Comparison of ENCODE assay signal across 13 mouse cellular contexts in the genomic region with DNA sequence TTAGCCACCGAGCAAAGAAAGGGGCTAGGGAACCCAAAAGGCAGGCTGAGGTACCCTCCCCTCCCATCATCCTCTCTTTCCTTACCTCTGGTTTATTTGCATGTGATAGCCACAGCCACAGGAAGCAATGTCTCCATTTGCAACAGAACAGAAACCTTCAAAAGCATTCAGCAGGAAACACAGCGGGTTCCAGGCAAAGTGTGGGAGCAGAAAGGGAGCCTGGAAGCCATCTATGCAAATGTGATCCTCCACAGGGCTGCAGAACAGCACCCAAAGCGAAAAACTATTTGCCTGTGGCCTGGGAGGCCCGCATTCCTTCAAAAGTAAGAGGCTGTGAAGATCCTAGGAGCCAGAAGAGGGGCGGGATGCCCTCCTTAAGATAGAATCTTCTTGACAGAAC.
"Had no signal": no experiment of that assay in that cellular context is flagged by ENCODE, and none has a peak within 500 bp of the region (broad histone marks: within the 10 kb centered on the region; RNA-seq: fewer than 3 reads in every experiment).

No protein-coding gene starts in this region.

- H3K27me3 ChIP-seq: liver, embryonic 13.5 days; midbrain, embryonic 15.5 days; neural tube, embryonic 13.5 days had no signal

- H3K4me2 ChIP-seq: limb, embryonic 12.5 days; liver, embryonic 13.5 days; midbrain, embryonic 15.5 days; neural tube, embryonic 13.5 days had no signal

- H3K36me3 ChIP-seq: limb, embryonic 12.5 days; liver, embryonic 13.5 days; midbrain, embryonic 15.5 days; neural tube, embryonic 13.5 days had no signal

- H3K4me1 ChIP-seq: liver, embryonic 13.5 days had no signal

- ATAC-seq: liver, postnatal 0 days; midbrain, embryonic 15.5 days had no signal

- H3K4me3 ChIP-seq: layer of hippocampus, adult 2 months; limb, embryonic 12.5 days; liver, embryonic 13.5 days; midbrain, embryonic 15.5 days; neural tube, embryonic 13.5 days had no signal

- DNase-seq: kidney, postnatal 36 days; liver; liver, embryonic 13.5 days; liver, postnatal 0 days; retina, postnatal 1 day; right cerebral cortex, postnatal 4 days; spleen, adult 18-20 months; thymus, postnatal 36 days had no signal

- H3K27ac ChIP-seq: kidney, postnatal 0 days; layer of hippocampus, adult 2 months; limb, embryonic 12.5 days; liver, embryonic 13.5 days; midbrain, embryonic 15.5 days; neural tube, embryonic 13.5 days had no signal

- H3K9ac ChIP-seq: limb, embryonic 12.5 days; liver, embryonic 13.5 days; liver, postnatal 0 days; midbrain, embryonic 15.5 days; neural tube, embryonic 13.5 days had no signal

- H3K9me3 ChIP-seq: limb, embryonic 12.5 days; liver, embryonic 13.5 days; midbrain, embryonic 15.5 days; neural tube, embryonic 13.5 days had no signal
